Mouse (Mus musculus) ZHBTc4 (cell line): ENCODE measurements around the gene Rgs1.
A peak's percentile ranks its signal among the peaks of the same experiment; 100 is the strongest.

Experiments used
- DNase-seq: peaks from one replicate; pipeline ENCODE4 v3.0.0-alpha.2; 2011; ENCODE audit warnings: low read depth, low spot score

Gene Rgs1

DNA sequence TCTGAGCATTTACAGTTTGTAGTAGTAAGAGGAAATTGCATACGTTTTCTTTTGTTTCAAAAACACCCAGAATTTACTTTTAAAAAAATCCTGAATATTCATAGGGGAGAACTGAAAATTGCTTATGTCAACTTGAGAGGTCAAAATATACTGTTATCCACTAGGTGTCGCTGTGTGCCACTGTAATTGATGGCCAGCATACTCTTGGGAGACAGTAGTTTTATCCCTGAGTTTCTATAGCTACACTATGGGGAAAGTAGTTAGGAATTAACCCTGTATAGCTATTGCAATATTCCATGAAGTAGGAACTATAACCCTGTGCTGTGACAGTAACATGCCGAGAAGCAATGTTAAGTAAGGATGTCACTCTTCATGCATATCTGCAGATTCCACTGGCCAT, 51.4 kb downstream of the Rgs1 start:
- peak; percentile 59 for DNase-seq
